ENCODE assay signal across 20 mouse cellular contexts in the genomic region with DNA sequence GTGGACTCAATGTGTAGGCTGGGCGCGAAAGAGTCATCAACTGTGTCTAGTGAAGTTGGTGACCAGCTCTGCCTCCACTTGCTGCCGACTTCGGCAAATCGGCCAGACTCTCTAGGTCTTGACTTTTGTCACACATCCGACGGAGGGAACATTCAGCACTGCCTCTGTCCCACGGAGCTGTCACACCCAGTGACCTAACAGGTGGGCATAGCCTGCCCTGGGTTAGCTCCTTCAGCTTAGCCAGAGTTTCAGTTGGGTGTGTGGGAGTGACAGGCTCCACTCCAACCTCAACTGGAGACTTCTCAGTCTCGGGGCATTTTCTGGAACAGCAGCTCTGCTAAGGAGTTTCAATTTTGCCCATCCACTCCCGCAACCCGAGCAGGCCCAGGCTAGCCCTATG. TPM values are rescaled to one million over a fixed set of nuclear protein-coding genes. Genes with fewer than 3 reads are reported as not detected.
"Had no signal": no experiment of that assay in that cellular context is flagged by ENCODE, and none has a peak within 500 bp of the region (broad histone marks: within the 10 kb centered on the region; RNA-seq: fewer than 3 reads in every experiment).

No protein-coding gene starts in this region.

- H3K4me3 ChIP-seq: liver, embryonic 13.5 days; liver, embryonic 15.5 days; lung, embryonic 15.5 days; megakaryocyte, embryonic 14.5 days; midbrain, embryonic 12.5 days; neural tube, embryonic 12.5 days had no signal

- H3K9me3 ChIP-seq: liver, embryonic 15.5 days had no signal

- H3K27ac ChIP-seq: liver, embryonic 13.5 days; liver, embryonic 15.5 days; macrophage; midbrain, embryonic 12.5 days; neural tube, embryonic 12.5 days had no signal

- H3K36me3 ChIP-seq: liver, embryonic 13.5 days; liver, embryonic 15.5 days; midbrain, embryonic 12.5 days; neural tube, embryonic 12.5 days had no signal

- H3K9ac ChIP-seq: liver, embryonic 13.5 days; liver, embryonic 15.5 days; liver, postnatal 0 days; lung, embryonic 15.5 days; midbrain, embryonic 12.5 days; neural tube, embryonic 12.5 days had no signal

- H3K4me1 ChIP-seq: liver, embryonic 13.5 days; liver, embryonic 15.5 days; megakaryocyte, embryonic 14.5 days; midbrain, embryonic 12.5 days; neural tube, embryonic 12.5 days had no signal

- DNase-seq: liver, embryonic 13.5 days; liver, postnatal 0 days; lung, adult 2 months; lung, postnatal 14 days; lung, postnatal 36 days; midbrain, embryonic 14.5 days; right cerebral cortex, postnatal 14 days; thymus, adult 18-20 months; thymus, postnatal 14 days; thymus, postnatal 36 days had no signal

- ATAC-seq: liver, postnatal 0 days; lung, postnatal 0 days; midbrain, embryonic 16.5 days had no signal

- H3K4me2 ChIP-seq: liver, embryonic 13.5 days; liver, embryonic 15.5 days; lung, embryonic 15.5 days; midbrain, embryonic 12.5 days; neural tube, embryonic 12.5 days had no signal

RNA-seq across cellular contexts. Expression of gene Foxl1, which starts 6.8 kb away (rescaled TPM):
- polyA plus RNA-seq: liver, postnatal 0 days; macrophage; midbrain, embryonic 14.5 days; neural tube, embryonic 14.5 days; spleen, adult 2 months had no signal

RNA-seq across cellular contexts. Expression of gene Foxc2, which starts 18.5 kb away (rescaled TPM):
- polyA plus RNA-seq: liver, embryonic 15.5 days; macrophage had no signal
